Mouse (Mus musculus): Measurements from ENCODE around the gene Pnkp.

Gene Pnkp

DNA sequence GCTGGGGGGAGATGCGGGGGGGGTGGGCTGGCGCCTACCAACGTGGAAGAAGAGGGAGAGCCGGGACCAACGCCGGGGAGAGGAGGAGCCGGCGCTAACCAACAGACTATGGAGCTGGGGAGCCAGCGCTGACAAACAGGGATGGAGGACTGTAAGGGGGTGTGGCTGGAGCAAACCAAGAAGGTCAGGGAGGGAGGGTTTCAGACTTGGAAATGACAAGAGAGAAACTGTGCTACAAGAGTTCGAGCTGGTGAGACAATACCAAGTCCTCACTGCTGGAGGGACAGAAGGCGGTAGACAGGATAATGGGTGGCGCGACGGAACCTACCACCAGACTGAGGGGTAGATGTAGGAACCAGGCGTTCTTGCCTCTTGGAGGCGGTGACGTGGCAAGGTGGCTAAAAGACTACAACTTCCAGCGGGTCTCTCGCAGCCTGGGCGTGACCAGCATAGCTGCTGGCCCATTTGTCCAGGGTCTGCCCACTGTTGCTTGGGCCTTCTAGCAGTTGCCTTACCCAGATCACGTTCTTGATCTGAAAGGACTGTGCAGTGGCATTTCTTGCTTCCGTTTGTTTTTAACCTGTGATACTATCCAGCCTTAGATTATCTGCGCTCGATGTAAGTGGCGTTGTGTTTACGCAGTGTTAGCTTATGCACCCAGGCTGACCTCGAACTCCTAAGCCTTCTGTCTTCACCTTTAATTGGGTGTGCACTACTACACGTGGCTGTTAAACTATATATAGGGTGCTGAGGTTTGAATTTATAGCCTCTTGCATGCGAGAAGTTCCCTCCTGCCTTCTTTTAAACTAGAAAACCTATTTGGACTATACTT, 13.0 kb downstream of the Pnkp start, which contains the start of gene Ptov1:
Gene Ptov1, minus strand, starts transcription at position 92 of the 832 bp plus-strand sequence.
- in situ Hi-C loops (cut with MseI, MboI), result loop anchor here in 1 of 2 experiments (10.0 kb wide), 1 partner anchor 85 kb away; no protein-coding TSS in a partner anchor

- in situ Hi-C loops (cut with MseI, MboI), result loop anchor here in 1 of 2 experiments (10.0 kb wide), 1 partner anchor 84 kb away; no protein-coding TSS in a partner anchor
Measured at GRCm38 (mm10) chr7:44870614-44871013, 13.7 kb downstream of the Pnkp start.

- in situ Hi-C loops (cut with MseI, MboI), result loop anchor here in 1 of 2 experiments (10.0 kb wide), 1 partner anchor 84 kb away; no protein-coding TSS in a partner anchor
Measured at GRCm38 (mm10) chr7:44871181-44871580, 14.2 kb downstream of the Pnkp start.

DNA sequence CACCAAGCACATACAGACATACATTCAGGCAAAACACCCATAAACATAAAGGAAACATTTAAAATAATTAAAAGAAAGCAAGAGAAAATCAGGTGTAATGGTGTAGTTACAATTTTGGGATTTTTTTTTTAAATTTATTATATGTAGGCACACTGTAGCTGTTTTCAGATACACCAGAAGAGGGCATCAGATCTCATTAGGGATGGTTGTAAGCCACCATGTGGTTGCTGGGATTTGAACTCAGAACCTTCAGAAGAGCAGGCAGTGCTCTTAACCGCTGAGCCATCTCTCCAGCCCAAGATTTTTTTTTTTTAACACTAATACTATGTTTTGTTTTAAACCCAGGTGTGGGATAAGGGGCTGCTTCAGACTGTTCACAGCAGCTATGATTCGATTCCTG, 14.8 kb downstream of the Pnkp start:
- in situ Hi-C loops (cut with MseI, MboI), result loop anchor here in 1 of 2 experiments (10.0 kb wide), 1 partner anchor 83 kb away; no protein-coding TSS in a partner anchor

- in situ Hi-C loops (cut with MseI, MboI), result loop anchor here in 1 of 2 experiments (10.0 kb wide), 1 partner anchor 77 kb away; no protein-coding TSS in a partner anchor
Measured at GRCm38 (mm10) chr7:44877833-44878232, 20.9 kb downstream of the Pnkp start.

DNA sequence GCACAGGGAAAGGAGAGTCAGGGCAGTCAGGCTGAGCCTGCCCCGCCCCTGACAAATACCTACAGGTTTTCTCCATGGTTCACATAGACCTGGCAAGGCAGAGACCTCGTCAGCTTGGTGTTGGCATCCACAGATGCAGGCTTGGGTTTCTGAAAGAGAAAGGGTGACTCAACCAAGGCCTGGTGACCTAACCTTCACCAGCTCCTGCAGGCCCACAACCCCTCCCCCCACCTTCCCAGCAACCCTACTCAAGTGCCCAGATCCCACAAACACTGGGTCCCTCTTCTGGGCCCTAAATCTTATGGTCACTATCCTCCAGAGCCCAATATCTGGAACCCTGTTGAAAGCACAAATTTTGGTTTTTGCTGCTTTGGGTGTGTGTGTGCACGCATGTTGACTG, 26.1 kb downstream of the Pnkp start:
- in situ Hi-C loops (cut with MseI, MboI), result no loop called here

- in situ Hi-C loops (cut with MseI, MboI), result no loop called here
Measured at GRCm38 (mm10) chr7:44884637-44885036, 27.7 kb downstream of the Pnkp start.

DNA sequence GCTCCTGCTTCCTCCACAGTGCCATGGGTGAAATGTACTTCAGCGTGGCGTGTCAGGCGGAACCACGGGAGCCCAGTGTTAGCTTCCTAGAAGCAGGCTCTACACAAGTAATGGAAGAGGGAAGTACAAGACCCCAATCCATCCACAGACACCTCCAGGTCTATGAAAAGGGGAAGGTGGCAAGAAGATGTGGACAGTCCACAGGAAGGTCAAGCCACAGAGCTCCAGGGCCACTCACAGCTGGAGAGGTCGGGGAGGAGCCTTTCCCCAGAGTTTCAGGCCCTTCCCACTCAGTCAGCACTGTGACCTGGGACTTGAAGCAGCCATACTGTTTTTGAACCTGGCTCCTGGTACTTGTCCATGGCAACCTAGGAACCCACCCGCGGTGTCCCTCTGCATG, 30.0 kb downstream of the Pnkp start:
- in situ Hi-C loops (cut with MseI, MboI), result no loop called here

DNA sequence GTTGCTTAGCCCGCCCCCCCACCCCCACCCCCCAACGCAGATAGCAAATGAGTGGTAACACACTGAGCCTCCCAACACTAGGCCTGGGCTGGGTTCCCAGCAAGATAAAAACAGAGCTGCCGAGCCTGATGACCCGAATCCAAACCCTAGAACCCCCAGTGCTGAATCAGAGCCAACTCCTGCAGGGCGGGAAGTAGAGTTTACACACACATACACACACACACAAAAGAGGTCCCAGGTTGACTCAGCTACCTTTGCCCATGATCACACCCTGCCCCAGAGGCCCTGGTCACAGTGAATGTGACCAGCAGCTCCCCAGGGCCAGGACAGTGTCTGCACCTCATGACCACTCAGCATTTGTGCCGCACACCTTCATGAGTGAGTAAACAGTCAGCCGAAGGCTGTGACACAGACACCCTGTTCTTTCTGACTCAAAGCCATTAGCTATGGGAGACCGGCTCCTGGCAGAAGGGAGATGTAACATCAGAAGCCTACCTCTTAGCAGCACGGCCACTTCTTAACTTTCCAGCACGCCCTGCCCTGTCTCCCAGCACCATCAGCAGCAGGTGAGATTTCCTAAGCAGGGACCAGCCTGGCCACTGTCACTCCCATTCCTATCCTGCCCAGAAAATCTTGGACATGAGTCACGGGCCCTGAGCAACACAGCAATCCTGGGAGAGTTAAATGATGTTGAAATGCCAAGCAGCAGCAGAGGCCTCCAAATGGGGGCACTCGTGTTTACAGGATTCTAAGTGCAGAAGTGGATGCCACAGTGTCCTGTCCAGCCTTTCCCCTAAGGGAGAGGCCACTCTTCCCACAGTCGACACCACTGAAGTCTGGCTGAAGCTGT, 31.5 kb downstream of the Pnkp start:
- in situ Hi-C loops (cut with MseI, MboI), result no loop called here

DNA sequence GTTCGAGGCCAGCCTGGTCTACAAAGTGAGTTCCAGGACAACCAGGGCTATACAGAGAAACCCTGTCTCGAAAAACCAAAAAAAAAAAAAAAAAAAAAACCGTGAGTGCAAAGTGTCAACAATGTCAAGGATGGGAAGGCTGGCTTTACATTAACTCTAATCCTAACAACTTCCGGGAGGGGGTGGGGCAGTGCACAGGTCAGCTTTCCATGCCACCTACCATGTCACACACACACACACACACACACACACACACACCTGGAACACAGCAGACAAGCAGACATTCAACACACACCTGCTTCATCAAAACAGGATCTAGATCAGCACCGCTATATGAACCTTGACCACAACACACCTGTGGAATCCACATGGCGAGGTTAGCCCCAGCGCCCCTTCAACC, 33.2 kb downstream of the Pnkp start:
- in situ Hi-C loops (cut with MseI, MboI), result no loop called here

DNA sequence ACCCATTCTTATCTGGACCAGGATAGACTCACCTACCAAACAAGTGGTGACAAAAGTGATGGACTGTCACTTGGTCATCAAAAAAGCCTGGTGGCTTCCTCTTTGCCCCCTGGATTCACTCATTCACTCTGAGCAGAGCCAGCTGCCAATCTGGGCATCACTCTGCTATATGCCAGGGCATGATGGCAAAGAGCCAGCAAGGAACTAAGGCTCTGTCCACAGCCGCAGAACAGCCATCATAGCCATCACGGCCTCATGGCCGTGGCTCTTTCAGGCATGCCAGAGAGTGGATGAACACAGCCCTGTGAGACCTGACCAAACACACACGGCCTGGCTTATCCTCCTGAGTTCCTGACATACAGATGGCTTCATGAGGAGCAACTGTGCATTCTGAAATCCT, 33.8 kb downstream of the Pnkp start:
- in situ Hi-C loops (cut with MseI, MboI), result no loop called here

DNA sequence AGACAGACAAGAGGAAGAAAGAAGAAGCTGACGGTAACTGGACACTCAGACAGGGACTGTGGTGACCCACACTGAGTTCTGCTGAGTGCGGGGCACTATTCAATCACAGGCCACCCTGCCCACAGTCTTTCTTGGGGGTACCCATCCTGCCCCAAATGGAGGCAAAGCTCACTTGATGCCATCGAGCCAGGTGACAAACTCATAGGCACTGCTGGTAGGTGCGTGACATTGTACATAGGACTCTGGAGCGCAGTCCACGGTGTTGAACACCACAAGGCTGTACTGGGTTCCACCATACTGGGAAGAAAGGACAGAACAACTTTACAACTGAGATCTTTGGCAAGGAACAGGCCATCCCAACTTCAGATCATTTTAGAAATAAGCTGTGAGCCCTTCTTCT, 34.7 kb downstream of the Pnkp start:
- in situ Hi-C loops (cut with MseI, MboI), result no loop called here

- in situ Hi-C loops (cut with MseI, MboI), result no loop called here
Measured at GRCm38 (mm10) chr7:44892276-44892921, 35.5 kb downstream of the Pnkp start, which contains the start of gene Med25. Gene Med25, minus strand, starts transcription at chr7:44892712.

DNA sequence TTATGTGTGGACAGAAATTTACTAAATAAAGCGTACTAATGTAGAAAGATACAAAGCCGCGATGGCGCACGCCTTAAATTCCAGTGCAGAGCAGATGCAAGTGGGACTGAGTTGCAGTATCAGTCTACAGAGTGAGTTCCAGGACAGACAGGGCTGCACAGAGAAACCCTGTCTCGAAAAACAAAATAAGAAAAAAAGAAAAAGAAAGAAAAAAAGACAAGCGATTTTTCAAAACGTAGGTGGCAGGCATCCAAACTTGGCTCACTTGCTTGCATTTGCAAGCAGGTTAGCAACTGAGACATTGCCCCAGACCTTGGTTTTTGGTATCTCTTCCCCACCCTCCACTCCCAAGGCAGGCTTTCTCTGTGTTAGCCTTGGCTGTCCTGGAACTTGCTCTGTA, 36.3 kb downstream of the Pnkp start:
- in situ Hi-C loops (cut with MseI, MboI), result no loop called here

DNA sequence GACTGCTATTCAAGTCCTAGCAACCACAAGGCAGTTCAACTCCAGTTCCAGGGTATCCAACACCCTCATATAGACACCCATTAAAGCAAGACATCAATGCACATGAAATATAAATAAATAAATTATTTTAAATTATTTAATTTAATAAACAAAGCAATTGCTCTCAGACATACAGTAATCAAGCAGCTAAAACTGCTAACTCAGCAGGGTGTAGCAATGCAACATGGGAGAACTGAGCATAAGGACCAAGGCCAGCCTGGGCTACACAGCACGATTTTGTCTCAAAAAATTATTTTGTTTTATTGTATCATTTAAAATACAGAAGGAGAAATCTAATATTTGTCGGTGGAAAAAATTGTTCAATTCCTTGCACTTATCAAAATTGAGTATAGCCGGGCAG, 37.2 kb downstream of the Pnkp start:
- in situ Hi-C loops (cut with MseI, MboI), result no loop called here

- in situ Hi-C loops (cut with MseI, MboI), result no loop called here
Measured at GRCm38 (mm10) chr7:44895206-44895592, 38.3 kb downstream of the Pnkp start.

DNA sequence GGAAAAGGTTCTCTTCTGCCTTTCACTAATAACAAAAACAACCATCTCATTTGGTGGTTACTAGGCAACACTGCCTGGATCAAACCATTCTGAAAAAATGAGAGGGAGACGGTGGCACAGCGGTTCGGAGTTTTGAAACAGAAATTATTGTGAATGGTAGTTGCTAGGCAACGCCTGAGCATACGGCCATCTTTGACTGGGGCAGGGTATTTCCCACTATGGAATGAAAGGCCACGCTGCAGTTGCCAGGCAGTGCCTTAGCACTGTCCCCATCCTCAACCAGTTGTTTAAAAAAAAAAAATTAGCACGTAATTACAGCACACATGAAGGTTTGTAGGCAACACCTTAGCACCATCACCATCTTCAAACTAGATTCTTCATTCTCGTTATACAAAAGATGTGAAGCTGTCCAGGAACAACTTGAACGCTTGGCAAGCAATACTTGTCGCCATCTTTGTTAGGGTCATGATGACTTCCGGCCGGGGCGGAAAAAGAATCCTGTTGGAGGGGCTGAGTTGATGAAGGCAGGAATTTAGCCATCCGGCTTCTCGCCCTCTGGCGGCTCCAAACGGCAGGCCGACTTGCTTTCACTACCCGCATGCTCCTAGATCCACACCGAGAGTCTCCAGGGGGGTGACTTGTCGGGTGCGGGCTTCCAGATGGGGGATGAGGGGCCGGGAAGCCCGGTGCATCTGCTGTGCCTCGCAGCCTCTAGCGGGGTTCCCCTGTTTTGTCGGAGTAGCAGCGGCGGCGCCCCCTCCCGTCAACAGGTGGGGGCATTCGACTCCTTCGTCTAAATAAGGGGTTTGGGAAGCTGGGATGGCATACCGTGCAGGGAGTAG, 38.9 kb downstream of the Pnkp start, which contains the start of gene Fuz:
Gene Fuz, plus strand, starts transcription at position 487 of the 842 bp plus-strand sequence.
- in situ Hi-C loops (cut with MseI, MboI), result no loop called here

- in situ Hi-C loops (cut with MseI, MboI), result no loop called here
Measured at GRCm38 (mm10) chr7:44896499-44896898, 39.6 kb downstream of the Pnkp start.

DNA sequence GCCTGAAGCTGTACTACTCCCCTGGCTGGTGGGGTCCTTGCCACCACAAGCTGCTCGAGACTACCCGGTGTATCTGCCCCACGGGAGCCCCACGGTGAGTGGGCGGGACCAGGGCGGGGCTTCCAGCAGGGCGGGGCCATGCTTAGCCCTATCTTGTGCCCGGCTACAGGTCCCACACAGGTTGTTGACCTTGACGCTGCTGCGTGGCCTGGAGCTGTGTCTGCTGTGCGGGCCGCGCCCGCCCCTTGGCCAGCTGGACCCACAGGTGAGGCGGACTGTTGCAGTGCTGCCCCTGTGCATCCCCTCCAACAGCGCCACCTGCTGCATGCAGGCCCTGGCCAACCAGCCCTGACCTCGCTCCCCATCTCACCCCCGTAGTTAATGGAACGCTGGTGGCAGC, 41.7 kb downstream of the Pnkp start:
- in situ Hi-C loops (cut with MseI, MboI), result no loop called here

GRCm38 (mm10) chr7:44900632-44901031, 43.7 kb downstream of the Pnkp start:
- in situ Hi-C loops (cut with MseI, MboI), result no loop called here
